Mouse (Mus musculus) liver, embryonic 16.5 days (tissue): ENCODE data around the gene Ahdc1. TPM values are rescaled to one million over a fixed set of nuclear protein-coding genes. Genes with fewer than 3 reads are reported as not detected.

Source experiments
- ATAC-seq: fragments of 200-750 bp; cut with Nextera tagmentation; 2 replicates; pipeline ENCODE4 v1.8.0; 2017; ENCODE audit warnings: low read depth, mild to moderate bottlenecking, moderate number of reproducible peaks, moderate library complexity
- H3K27ac ChIP-seq: fragments of 300-500 bp; sonication (generic); 2 replicates; pipeline ENCODE4 v1.5.1; 2014; ENCODE audit warnings: mild to moderate bottlenecking, low read length
- H3K27me3 ChIP-seq: fragments of 300-500 bp; sonication (generic); 2 replicates; pipeline ENCODE4 v1.6.1; 2014; ENCODE audit warnings: low read depth, low read length, mixed read lengths; ENCODE audit not compliant: control insufficient read depth, insufficient read depth
- H3K36me3 ChIP-seq: fragments of 300-500 bp; sonication (generic); 2 replicates; pipeline ENCODE4 v1.6.1; 2014; ENCODE audit warnings: mild to moderate bottlenecking; ENCODE audit not compliant: control insufficient read depth, insufficient read depth
- H3K4me1 ChIP-seq: fragments of 300-500 bp; sonication (generic); 2 replicates; pipeline ENCODE4 v1.6.1; 2014; ENCODE audit warnings: low read depth, low read length, mixed read lengths; ENCODE audit not compliant: control insufficient read depth
- H3K4me2 ChIP-seq: fragments of 300-500 bp; sonication (generic); 2 replicates; pipeline ENCODE4 v1.6.1; 2014; ENCODE audit warnings: low read depth, low read length, mixed read lengths
- H3K4me3 ChIP-seq: fragments of 300-500 bp; sonication (generic); 2 replicates; pipeline ENCODE4 v1.5.1; 2014; ENCODE audit warnings: low read depth, mild to moderate bottlenecking, low read length
- H3K9ac ChIP-seq: fragments of 300-500 bp; sonication (generic); 2 replicates; pipeline ENCODE4 v1.6.1; 2014; ENCODE audit warnings: low read depth, low read length
- H3K9me3 ChIP-seq: fragments of 300-500 bp; sonication (generic); replicated peaks from 2 replicates; pipeline ENCODE4 v1.6.1; 2016; ENCODE audit warnings: low read length; ENCODE audit not compliant: control insufficient read depth
- WGBS: fragments of 180-500 bp; shearing (Covaris S2); extraction: QIAGEN DNeasy Blood & Tissue Kit; methylation state at CpG from one replicate; pipeline ENCODE4 v1.1.7; 2014; ENCODE audit not compliant: insufficient replicate concordance; 5-methylcytosine and 5-hydroxymethylcytosine counted together
- polyA plus RNA-seq: library from polyadenylated mRNA; unstranded; fragments of >200 nt; fragmentation: Nextera tagmentation; extraction: Ambion mirVana; gene quantifications from 2 replicates; pipeline ENCODE4 v1.2.1, GENCODE M21; 2015

Ahdc1 gene
- polyA plus RNA-seq, 1 experiment from 2014 or later: 1.6 TPM

DNA sequence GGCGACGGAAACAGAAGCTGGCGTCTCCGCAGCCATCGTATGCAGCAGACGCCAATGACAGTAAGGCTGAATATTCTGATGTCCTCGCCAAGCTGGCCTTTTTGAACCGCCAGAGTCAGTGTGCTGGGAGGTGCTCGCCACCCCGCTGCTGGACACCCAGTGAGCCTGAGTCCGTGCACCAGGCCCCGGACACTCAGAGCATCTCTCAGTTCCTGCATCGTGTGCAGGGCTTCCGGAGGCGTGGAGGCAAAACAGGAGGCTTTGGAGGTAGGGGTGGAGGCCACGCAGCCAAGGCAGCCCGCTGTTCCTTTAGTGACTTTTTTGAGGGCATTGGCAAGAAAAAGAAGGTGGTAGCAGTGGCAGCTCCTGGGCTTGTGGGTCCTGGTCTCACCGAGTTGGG, 52.1 kb downstream of the Ahdc1 start:
- Histone ChIP-seq H3K4me2 (no peak overlapping the region), H3K4me3 (no peak overlapping the region), H3K4me1 (peaks cover 23% of the 10 kb centered on the region), H3K36me3 (peaks cover 26% of the 10 kb centered on the region), H3K9ac (no peak overlapping the region), H3K9me3 (no peaks in the 10 kb centered on the region), H3K27me3 (no peaks in the 10 kb centered on the region), H3K27ac (no peak overlapping the region)
- WGBS: 87% methylated on average over 18 of the region's 18 CpGs
- ATAC-seq: no peak

DNA sequence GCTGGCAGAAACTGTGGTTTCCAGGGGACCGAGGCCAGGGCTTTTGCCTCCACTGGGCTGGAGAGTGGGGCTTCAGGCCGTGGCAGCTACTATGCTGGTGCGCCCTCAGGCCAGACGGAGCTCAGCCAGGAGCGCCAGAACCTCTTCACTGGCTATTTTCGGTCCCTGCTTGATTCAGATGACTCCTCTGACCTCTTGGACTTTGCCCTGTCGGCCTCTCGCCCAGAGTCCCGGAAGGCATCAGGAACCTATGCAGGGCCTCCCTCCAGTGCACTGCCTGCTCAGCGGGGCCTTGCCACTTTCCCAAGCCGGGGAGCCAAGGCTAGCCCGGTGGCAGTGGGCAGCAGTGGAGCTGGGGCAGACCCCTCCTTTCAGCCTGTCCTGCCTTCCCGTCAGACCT, 52.7 kb downstream of the Ahdc1 start:
- H3K9me3 ChIP-seq: no peaks in the 10 kb centered on the region
- peak; percentile 66 for ATAC-seq
- H3K27ac ChIP-seq: peak overlapping the region; percentile 21; the same call in 1 of the 2 replicates
- H3K9ac ChIP-seq: no peak overlapping the region
- H3K4me2 ChIP-seq: no peak overlapping the region
- no peaks in the 10 kb centered on the region for H3K27me3 ChIP-seq
- H3K4me1 ChIP-seq: peaks cover 17% of the 10 kb centered on the region
- no peak overlapping the region for H3K4me3 ChIP-seq
- WGBS: 78% methylated on average over 13 of the region's 13 CpGs
- H3K36me3 ChIP-seq: peaks cover 26% of the 10 kb centered on the region

DNA sequence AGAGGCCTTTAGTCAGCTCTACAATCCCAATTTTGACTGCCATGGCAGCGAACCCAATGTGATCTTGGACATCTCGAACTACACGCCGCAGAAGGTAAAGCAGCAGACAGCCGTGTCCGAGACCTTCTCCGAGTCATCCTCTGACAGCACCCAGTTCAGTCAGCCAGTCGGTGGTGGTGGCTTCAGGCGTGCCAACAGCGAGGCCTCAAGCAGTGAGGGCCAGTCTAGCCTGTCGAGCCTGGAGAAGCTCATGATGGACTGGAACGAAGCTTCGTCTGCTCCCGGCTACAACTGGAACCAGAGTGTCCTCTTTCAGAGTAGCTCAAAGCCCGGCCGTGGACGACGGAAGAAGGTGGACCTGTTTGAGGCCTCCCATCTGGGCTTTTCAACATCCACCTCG, 53.7 kb downstream of the Ahdc1 start:
- no peaks in the 10 kb centered on the region for H3K9me3 ChIP-seq
- no peak overlapping the region for H3K9ac ChIP-seq
- H3K4me3 ChIP-seq: no peak overlapping the region
- H3K4me1 ChIP-seq: peaks cover 7% of the 10 kb centered on the region
- no peak overlapping the region for H3K4me2 ChIP-seq
- H3K27ac ChIP-seq: no peak overlapping the region
- peaks cover 26% of the 10 kb centered on the region for H3K36me3 ChIP-seq
- ATAC-seq: no peak
- H3K27me3 ChIP-seq: no peaks in the 10 kb centered on the region
- WGBS: 86% methylated on average over 19 of the region's 19 CpGs

DNA sequence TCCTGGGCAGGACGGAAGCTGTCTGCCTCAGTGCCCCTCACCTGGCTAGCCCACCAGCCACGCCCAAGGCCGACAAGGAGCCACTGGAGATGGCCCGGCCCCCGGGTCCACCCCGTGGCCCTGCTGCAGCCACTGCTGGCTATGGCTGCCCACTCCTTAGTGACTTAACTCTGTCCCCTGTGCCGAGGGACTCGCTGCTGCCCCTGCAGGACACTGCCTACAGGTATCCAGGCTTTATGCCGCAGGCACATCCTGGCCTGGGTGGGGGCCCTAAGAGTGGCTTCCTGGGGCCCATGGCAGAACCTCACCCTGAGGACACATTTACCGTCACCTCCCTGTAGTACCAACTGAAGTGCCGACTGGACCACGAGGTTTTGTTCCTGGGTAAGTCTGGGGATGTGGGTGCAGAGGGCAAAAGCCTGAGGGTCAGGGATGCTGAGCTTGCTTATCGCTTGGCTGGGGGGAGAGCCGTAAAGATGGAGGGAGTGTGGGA, 54.9 kb downstream of the Ahdc1 start:
- 76% methylated on average over 14 of the region's 14 CpGs for WGBS
- H3K4me3 ChIP-seq: no peak overlapping the region
- H3K27ac ChIP-seq: no peak overlapping the region
- peaks cover 26% of the 10 kb centered on the region for H3K36me3 ChIP-seq
- H3K4me2 ChIP-seq: no peak overlapping the region
- H3K4me1 ChIP-seq: peaks cover 3% of the 10 kb centered on the region; the same call in 1 of the 2 replicates
- H3K9me3 ChIP-seq: no peaks in the 10 kb centered on the region
- H3K9ac ChIP-seq: no peak overlapping the region
- no peak for ATAC-seq
- no peaks in the 10 kb centered on the region for H3K27me3 ChIP-seq

DNA sequence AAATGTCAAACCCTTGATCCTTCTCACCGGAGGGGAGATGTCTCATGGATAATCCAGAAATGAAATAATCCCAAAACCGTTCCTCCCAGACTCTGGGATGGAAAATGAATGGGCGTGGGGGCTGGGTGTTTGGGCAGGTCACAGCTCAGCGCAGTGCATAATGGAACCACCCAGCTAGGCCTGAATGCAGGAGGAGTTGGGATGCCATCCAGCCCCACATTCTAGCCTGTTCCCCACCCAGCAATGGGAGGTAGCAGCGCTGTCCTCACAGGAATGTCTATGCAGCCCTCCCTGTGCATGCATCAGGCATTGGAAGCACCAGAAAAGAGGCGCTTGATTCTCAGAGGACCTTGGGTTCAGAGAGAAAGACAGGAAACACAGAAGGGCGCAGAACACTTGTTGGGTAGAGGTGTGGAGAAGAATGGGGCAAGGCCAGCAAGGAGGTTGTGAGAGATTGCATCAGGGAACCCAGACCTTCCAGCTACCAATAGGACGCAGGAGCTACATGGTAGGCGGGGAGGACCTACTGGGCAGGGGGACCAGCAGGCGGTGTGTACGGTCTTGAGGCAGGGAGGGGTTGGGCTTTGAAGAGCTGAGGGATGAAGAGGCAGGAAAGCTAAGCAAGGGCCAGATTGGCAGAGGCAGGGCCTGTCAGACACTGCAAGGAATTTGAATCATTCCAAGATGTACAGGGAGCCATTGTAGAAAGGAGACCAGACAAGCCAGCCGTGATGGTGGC, 57.5 kb downstream of the Ahdc1 start:
- Histone ChIP-seq H3K36me3 (peaks cover 7% of the 10 kb centered on the region), H3K9ac (no peak overlapping the region), H3K4me1 (peaks cover 3% of the 10 kb centered on the region; the same call in 1 of the 2 replicates), H3K4me2 (no peak overlapping the region), H3K27ac (no peak overlapping the region), H3K9me3 (no peaks in the 10 kb centered on the region), H3K4me3 (no peak overlapping the region), H3K27me3 (no peaks in the 10 kb centered on the region)
- ATAC-seq: no peak
- 77% methylated on average over 12 of the region's 12 CpGs for WGBS

DNA sequence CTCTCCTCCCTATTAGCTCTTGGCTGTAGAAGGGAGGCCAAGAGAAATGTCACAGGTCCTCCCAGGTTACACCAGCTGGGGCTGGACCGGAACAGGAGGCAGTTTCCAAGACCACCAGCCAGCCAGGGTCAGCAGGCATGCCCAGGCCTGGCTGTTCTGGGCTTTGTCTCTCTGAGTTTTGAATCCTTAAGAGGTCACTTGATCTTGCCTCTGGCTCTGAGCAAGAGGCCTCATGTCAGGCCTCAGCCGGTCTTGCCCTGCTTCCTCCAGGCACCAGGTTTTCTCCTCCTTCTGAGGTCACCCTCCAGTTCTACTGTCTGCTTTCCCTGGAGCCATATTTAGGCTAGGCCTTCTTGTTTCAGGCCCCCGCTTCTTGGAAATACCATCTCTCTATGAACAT, 59.3 kb downstream of the Ahdc1 start:
- no peak overlapping the region for H3K4me3 ChIP-seq
- peaks cover 5% of the 10 kb centered on the region for H3K4me1 ChIP-seq
- no peaks in the 10 kb centered on the region for H3K9me3 ChIP-seq
- no peak overlapping the region for H3K4me2 ChIP-seq
- 81% methylated on average over 3 of the region's 3 CpGs for WGBS
- peaks cover 5% of the 10 kb centered on the region for H3K36me3 ChIP-seq
- no peaks in the 10 kb centered on the region for H3K27me3 ChIP-seq
- no peak overlapping the region for H3K27ac ChIP-seq
- no peak for ATAC-seq
- no peak overlapping the region for H3K9ac ChIP-seq

DNA sequence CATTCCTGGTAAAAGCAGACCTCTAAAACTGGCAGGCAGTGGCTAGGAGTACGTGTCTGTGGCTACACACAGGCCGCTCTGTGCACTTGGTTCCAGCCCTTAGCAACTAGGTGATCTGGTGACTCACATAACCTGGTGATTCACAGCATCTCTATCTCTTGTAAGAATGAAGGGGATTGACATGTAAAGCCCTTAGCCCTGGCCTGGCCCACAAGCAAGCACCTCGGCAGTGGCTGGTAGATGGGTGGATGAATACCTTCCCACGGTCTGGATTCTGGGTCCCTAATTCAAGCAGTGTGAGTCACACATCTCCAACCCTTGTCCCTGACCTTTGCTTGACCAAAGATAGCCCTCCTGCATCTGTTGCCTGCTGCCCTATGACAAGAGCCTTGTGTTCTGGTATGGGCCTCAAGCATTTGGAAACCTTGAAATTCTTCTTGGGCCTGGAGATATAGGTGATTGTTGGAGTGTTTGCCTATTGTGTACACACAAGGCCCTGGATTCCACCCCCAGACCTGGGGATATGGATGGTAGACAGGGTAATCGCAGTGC, 59.8 kb downstream of the Ahdc1 start:
- H3K4me1 ChIP-seq: peaks cover 6% of the 10 kb centered on the region
- no peaks in the 10 kb centered on the region for H3K9me3 ChIP-seq
- no peak overlapping the region for H3K9ac ChIP-seq
- no peak overlapping the region for H3K4me2 ChIP-seq
- no peak overlapping the region for H3K4me3 ChIP-seq
- H3K36me3 ChIP-seq: peaks cover 1% of the 10 kb centered on the region; the same call in 1 of the 2 replicates
- whole genome bisulfite sequencing: 77% methylated on average over 5 of the region's 5 CpGs
- no peak overlapping the region for H3K27ac ChIP-seq
- H3K27me3 ChIP-seq: no peaks in the 10 kb centered on the region
- no peak for ATAC-seq

DNA sequence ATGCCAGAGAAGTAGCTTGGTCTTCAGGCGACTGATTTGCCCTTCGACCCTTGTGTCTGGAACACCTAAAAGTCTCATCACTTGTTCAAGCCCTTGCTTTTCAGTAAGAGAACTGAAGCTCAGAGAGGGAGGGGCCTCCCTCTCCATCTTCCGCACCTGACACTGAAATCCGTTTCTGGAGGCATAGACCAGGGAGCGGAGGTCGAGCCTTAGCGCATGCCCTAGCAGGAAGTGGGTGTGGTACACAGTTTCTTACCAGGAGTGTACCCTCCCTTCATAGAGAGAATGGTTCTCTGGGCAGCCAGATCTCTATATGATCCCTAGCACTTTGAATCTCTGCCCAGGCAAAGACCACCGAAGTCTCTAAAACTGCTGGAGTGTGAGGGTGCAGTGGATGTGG, 62.1 kb downstream of the Ahdc1 start:
- Histone ChIP-seq H3K27me3 (no peaks in the 10 kb centered on the region), H3K36me3 (no peaks in the 10 kb centered on the region), H3K27ac (no peak overlapping the region), H3K4me2 (no peak overlapping the region), H3K4me1 (peaks cover 6% of the 10 kb centered on the region), H3K9me3 (no peaks in the 10 kb centered on the region), H3K9ac (no peak overlapping the region), H3K4me3 (no peak overlapping the region)
- ATAC-seq: no peak
- 49% methylated on average over 8 of the region's 8 CpGs for WGBS

DNA sequence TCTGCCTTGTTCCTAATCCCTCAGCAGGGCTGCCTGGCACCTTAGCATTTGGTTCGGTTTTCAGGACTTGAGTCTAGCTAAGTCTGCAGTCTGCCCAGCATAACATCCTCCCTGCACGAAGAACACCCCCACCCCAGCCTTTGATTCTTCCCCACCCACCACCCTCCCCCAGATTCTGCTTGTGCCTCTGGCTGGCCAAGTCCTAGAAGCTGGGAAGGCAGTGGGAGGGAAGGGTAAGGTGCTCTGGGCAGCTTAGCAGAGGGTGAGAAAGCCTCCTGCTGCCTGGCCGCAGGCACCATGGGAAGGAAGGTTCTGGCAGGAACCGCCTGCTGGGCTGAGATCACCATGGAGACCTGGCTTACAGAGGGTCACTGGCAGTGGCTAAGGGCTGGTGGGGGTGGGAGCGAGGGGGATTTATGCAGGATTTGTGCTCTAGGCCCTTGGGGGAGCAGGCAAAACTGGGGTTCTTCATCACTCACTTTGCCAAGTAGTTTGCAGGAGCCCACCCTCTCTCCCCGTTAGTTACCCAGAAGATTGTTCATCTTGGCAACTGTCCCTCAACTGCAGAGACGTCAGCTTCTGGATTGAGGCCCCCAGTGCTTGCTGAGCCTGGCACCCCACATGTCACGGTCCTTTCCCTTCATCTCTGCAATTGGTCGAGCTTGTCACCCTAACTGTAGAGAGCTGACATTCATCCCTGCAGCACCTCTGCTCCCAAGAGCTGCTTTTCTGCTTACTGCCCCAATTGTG, 63.2 kb downstream of the Ahdc1 start:
- Histone ChIP-seq H3K27ac (no peak overlapping the region), H3K4me1 (peaks cover 15% of the 10 kb centered on the region), H3K36me3 (no peaks in the 10 kb centered on the region), H3K27me3 (no peaks in the 10 kb centered on the region), H3K9me3 (no peaks in the 10 kb centered on the region), H3K9ac (no peak overlapping the region), H3K4me3 (no peak overlapping the region), H3K4me2 (no peak overlapping the region)
- ATAC-seq: no peak
- 55% methylated on average over 9 of the region's 9 CpGs for WGBS
